Mouse (Mus musculus) myocyte (in vitro differentiated cells): ENCODE measurements at regions not wholly inside any gene's neighbourhood (a gene's known extent, or its start where the extent isn't known, plus 50 kb on each side); places are given as distances from the start of the nearest gene placed in this dataset.

Experiments used
- MYOD1 ChIP-seq, 3 experiments: IDR thresholded peaks; one replicate each; pipeline ENCODE4 v1.6.1; 2011; ENCODE audit warnings: control low read depth in 2 of 3, low read depth in 2 of 3, mild to moderate bottlenecking in 2 of 3, moderate library complexity in 1 of 3; ENCODE audit not compliant: insufficient read length in 2 of 3, control insufficient read depth in 1 of 3
- POLR2A ChIP-seq: IDR thresholded peaks from one replicate; pipeline ENCODE4 v1.6.1; 2011; ENCODE audit warnings: low read depth, mild to moderate bottlenecking, control low read depth, moderate library complexity; ENCODE audit not compliant: insufficient read length

DNA sequence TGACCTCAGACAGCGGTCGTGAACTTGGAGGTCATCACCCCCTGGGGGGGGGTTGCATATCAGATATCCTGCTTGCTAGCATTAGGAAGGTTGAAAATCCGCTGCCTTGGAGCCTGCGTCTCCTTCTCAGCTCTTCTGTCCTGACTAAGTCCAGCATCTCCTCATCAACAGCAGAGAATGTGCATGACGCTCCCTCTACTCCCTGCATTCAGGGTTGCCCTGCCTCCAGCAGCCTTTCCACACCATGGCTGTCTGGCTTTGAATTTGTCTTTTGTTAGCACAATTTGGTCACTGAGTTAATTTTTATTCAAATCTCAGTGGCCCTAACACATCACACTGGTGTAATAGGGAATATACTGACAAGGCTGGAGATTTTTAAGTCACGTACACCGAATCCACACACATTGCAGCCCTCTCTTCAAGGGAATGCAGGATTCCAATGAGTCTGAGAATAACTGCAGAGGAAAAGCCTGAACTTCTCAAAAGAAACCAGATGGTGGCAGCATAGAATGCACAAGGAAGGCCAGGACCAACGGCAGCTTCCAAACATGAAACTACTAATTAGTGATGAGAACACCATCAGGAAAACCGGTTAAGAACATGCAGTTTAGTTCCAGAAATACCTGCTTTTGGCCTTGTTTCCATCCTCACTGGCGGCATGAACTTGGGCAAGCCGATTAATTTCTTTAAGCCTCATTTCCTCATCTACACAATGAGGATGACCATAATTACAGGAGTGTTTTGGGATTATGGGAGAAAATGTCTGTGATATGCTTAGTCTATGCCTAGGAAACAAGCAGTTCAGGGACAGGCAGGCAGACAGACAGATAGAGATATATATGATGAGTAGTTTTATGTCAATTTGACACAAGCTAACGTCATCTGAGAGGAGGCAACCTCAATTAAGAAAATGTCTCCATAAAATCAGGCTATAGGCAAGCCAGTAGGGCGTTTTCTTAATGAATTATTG is 151.6 kb upstream of the Palmd start:
- TF ChIP-seq POLR2A (no peak), MYOD1 (IDR thresholded peaks at IDR 0.05; ENCODE audit: control insufficient read depth in 1 of 3, insufficient read length in 2 of 3, low read depth in 2 of 3) (no peak)
